Mouse (Mus musculus): ENCODE data around the gene Pik3cb.

DNA sequence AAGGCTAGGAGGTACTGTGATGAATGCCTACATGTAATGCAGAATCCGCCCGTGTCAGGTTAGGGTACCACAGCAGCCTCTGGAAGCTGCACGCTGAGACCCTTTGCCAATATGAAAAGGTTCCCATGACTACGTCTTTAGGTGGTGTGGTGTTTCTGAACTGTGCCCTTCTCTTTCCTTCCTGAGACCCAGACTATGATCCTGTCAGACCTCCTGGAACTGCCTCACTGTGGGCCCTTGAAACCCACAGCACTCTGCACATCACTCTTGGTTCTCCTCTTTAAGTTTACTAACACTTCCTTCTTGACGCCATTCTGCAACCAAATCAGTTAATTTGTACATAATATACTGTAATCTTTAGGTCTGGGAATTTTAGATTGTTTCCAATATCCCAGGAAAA is 58.7 kb downstream of the Pik3cb start:
- TF ChIP-seq CTCF (IDR thresholded peaks at IDR 0.05; ENCODE audit: low read depth) (no peak), EP300 (IDR thresholded peaks at IDR 0.05; ENCODE audit: low read depth) (no peak)
